Mouse (Mus musculus): ENCODE measurements at regions not wholly inside any gene's neighbourhood (a gene's known extent, or its start where the extent isn't known, plus 50 kb on each side); places are given as distances from the start of the nearest gene placed in this dataset.

DNA sequence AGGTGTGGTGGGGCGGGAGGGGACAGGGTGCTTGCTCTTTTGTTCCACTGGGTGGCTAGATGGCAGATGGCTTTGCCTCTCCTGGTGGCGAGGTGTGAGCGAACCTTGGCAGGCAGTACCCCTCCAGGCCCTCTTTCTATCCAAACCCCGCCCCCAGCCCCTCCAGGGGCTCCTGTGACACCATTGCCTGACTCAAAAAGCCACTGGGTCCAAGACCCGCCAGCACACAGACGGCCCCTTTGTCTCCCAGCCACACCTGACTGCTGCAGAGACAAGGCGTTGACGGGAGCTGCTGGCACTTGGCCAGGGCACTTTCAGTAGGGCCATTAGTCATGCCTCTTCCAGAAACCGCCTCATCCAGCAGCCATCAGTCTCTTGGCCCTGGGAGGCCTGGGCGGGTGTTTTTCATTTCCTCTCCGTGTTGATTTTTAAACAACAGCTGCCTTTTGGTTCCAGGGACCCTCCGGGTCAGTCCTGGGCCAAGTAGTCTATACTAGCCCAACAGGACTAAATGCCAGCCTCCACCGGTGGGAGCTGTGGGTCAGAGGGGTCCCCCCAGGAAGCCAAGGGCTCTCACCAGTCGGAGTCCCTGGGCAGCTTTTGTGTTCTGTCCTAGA, 58.4 kb upstream of the Medag start:
- no peak for TF ChIP-seq GATA1 (IDR thresholded peaks at IDR 0.05; ENCODE audit: low read length)
- TF ChIP-seq TAL1 (IDR thresholded peaks at IDR 0.05; ENCODE audit: low read length): no peak

All from erythroblast, embryonic 14.5 days (primary cell).